9 mouse cellular contexts compared by ENCODE assay signal in the genomic region with DNA sequence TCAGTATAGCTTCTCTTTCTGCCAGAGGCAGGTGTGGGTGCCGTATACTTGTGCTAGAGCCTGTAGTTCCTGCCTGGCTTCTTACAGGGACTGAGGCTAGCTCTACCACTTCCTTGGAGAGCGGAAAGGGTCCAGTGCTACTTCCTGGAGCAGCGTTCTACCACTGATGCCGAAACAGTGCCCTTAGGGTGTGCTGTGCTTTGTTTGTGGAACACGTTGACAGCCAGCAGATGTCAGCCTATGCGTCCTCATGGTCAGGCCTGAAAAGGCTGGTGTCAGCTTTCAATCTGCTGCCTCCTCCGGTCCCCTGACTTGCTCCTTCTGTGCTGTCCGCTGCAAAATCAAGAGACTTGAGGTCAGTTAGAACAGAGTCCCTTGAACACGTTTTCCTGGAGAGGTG. TPM values are rescaled to one million over a fixed set of nuclear protein-coding genes. Genes with fewer than 3 reads are reported as not detected.
DNase-seq lines count a peak whose midpoint lies in the region; ATAC-seq and TF ChIP-seq lines count a peak whose summit lies in the region.
"Had no signal": no experiment of that assay in that cellular context is flagged by ENCODE, and none has a peak within 500 bp of the region (broad histone marks: within the 10 kb centered on the region; RNA-seq: fewer than 3 reads in every experiment).

No protein-coding gene starts in this region.

- TF ChIP-seq EP300 in lung, postnatal 0 days (IDR thresholded peaks at IDR 0.05): no peak

- peak overlapping the region; percentile 17; the same call in 1 of the 2 replicates for H3K9ac ChIP-seq in embryonic facial prominence, embryonic 13.5 days
- no peak overlapping the region for H3K9ac ChIP-seq in hindbrain, embryonic 11.5 days (ENCODE audit: low read depth, low read length)
- H3K9ac ChIP-seq in lung, postnatal 0 days (replicated peaks; ENCODE audit: low read depth): no peak overlapping the region
- H3K9ac ChIP-seq in stomach, embryonic 15.5 days: no peak overlapping the region

- no peak for ATAC-seq in embryonic facial prominence, embryonic 13.5 days (ENCODE audit: insufficient number of reproducible peaks, insufficient read depth, low FRiP score, low TSS enrichment, low read depth)
- ATAC-seq in hindbrain, embryonic 11.5 days (ENCODE audit: low FRiP score): peak; percentile 55
- peak; percentile 61 for ATAC-seq in lung, postnatal 0 days
- peak; percentile 5; the same call in 1 of the 2 replicates for ATAC-seq in stomach, embryonic 15.5 days (ENCODE audit: insufficient read depth, low FRiP score, low read depth)
- ATAC-seq in inflammation-experienced regulatory T-cells, adult 6 months: no peak

- DNase-seq in kidney, adult 9 months: peak; percentile 38
- no peak for DNase-seq in kidney, adult 8-10 months
- peak; percentile 55 for DNase-seq in hindbrain, embryonic 11.5 days (ENCODE audit: low spot score)
- DNase-seq in lung, postnatal 0 days (ENCODE audit: low spot score): peak; percentile 77
- no peak for DNase-seq in testis, postnatal 10 days (ENCODE audit: low spot score)

- 13% methylated on average over 9 of the region's 9 CpGs for WGBS in embryonic facial prominence, embryonic 13.5 days
- 27% methylated on average over 9 of the region's 9 CpGs for WGBS in hindbrain, embryonic 11.5 days
- WGBS in lung, postnatal 0 days: 23% methylated on average over 9 of the region's 9 CpGs
- WGBS in stomach, embryonic 15.5 days: 36% methylated on average over 9 of the region's 9 CpGs

- H3K27ac ChIP-seq in embryonic facial prominence, embryonic 13.5 days: peak overlapping the region; percentile 60; the same call in 1 of the 2 replicates
- no peak overlapping the region for H3K27ac ChIP-seq in hindbrain, embryonic 11.5 days (ENCODE audit: low read depth, low read length)
- peak overlapping the region; percentile 73; the same call in 1 of the 2 replicates for H3K27ac ChIP-seq in lung, postnatal 0 days (ENCODE audit: low read length)
- H3K27ac ChIP-seq in stomach, embryonic 15.5 days: no peak overlapping the region

- H3K36me3 ChIP-seq in embryonic facial prominence, embryonic 13.5 days: peaks cover 41% of the 10 kb centered on the region
- H3K36me3 ChIP-seq in hindbrain, embryonic 11.5 days (ENCODE audit: control insufficient read depth, insufficient read depth, low read length): no peaks in the 10 kb centered on the region
- H3K36me3 ChIP-seq in lung, postnatal 0 days (ENCODE audit: insufficient read depth, low read length): peaks cover 20% of the 10 kb centered on the region; the same call in 1 of the 2 replicates
- peaks cover 11% of the 10 kb centered on the region for H3K36me3 ChIP-seq in stomach, embryonic 15.5 days
- H3K36me3 ChIP-seq: G1E had no signal

- no peaks in the 10 kb centered on the region for H3K27me3 ChIP-seq in embryonic facial prominence, embryonic 13.5 days
- no peaks in the 10 kb centered on the region for H3K27me3 ChIP-seq in hindbrain, embryonic 11.5 days (ENCODE audit: control insufficient read depth, insufficient read depth, low read length)
- H3K27me3 ChIP-seq in lung, postnatal 0 days (replicated peaks; ENCODE audit: insufficient read depth, low read length): no peaks in the 10 kb centered on the region
- H3K27me3 ChIP-seq in stomach, embryonic 15.5 days (replicated peaks): no peaks in the 10 kb centered on the region

- H3K4me2 ChIP-seq in embryonic facial prominence, embryonic 13.5 days: no peak overlapping the region
- H3K4me2 ChIP-seq in hindbrain, embryonic 11.5 days (replicated peaks; ENCODE audit: low read depth, low read length): no peak overlapping the region
- H3K4me2 ChIP-seq in lung, postnatal 0 days (replicated peaks; ENCODE audit: low read depth, low read length): no peak overlapping the region
- H3K4me2 ChIP-seq in stomach, embryonic 15.5 days: no peak overlapping the region

- peak; percentile 69 for TF ChIP-seq CTCF in lung, postnatal 0 days (IDR thresholded peaks at IDR 0.05)

- peaks cover 39% of the 10 kb centered on the region for H3K4me1 ChIP-seq in embryonic facial prominence, embryonic 13.5 days
- H3K4me1 ChIP-seq in hindbrain, embryonic 11.5 days (replicated peaks; ENCODE audit: control insufficient read depth, insufficient read depth, low read length): peaks cover 7% of the 10 kb centered on the region; the same call in 1 of the 2 replicates
- peaks cover 9% of the 10 kb centered on the region; the same call in 1 of the 2 replicates for H3K4me1 ChIP-seq in lung, postnatal 0 days (ENCODE audit: insufficient read depth, low read depth, low read length)
- H3K4me1 ChIP-seq in stomach, embryonic 15.5 days: peaks cover 20% of the 10 kb centered on the region

- no peak overlapping the region for H3K4me3 ChIP-seq in embryonic facial prominence, embryonic 13.5 days
- no peak overlapping the region for H3K4me3 ChIP-seq in hindbrain, embryonic 11.5 days (ENCODE audit: low read depth, low read length)
- H3K4me3 ChIP-seq in lung, postnatal 0 days (ENCODE audit: low read depth, low read length): no peak overlapping the region
- H3K4me3 ChIP-seq in stomach, embryonic 15.5 days (replicated peaks): no peak overlapping the region

- H3K9me3 ChIP-seq in embryonic facial prominence, embryonic 13.5 days: no peaks in the 10 kb centered on the region
- H3K9me3 ChIP-seq in hindbrain, embryonic 11.5 days (ENCODE audit: control insufficient read depth, low read length): no peaks in the 10 kb centered on the region
- H3K9me3 ChIP-seq in lung, postnatal 0 days (ENCODE audit: low read length): no peaks in the 10 kb centered on the region
- no peaks in the 10 kb centered on the region for H3K9me3 ChIP-seq in stomach, embryonic 15.5 days
- H3K9me3 ChIP-seq: G1E had no signal

RNA-seq across cellular contexts. Expression of a gene that starts 52.2 kb away (rescaled TPM):
- polyA plus RNA-seq in embryonic facial prominence, embryonic 13.5 days (2015; fragmentation: Nextera tagmentation; extraction: Ambion mirVana): 44.1 and 45.8 TPM in 2 replicates
- polyA plus RNA-seq in hindbrain, embryonic 11.5 days (2014; fragmentation: Nextera tagmentation; extraction: Ambion mirVana): 20.0 and 21.9 TPM in 2 replicates
- polyA plus RNA-seq in lung, postnatal 0 days (2015; fragmentation: Nextera tagmentation; extraction: Ambion mirVana): 42.3 and 44.6 TPM in 2 replicates
- 30.0 and 30.6 TPM in 2 replicates for polyA plus RNA-seq in stomach, embryonic 15.5 days (2015; fragmentation: Nextera tagmentation; extraction: Ambion mirVana)
- 1 to 10 TPM; 4.7 to 6.4 (median 6.3) TPM for polyA plus RNA-seq in inflammation-experienced regulatory T-cells, adult 6 months (2017; shearing (Covaris generic))

Comparison
In these comparisons a context has a peak if more than half of its experiments do, and no peak if none do; other contexts are left out.
1. DNase-seq: peak in kidney, adult 9 months (single experiment), hindbrain, embryonic 11.5 days (single experiment) and lung, postnatal 0 days (single experiment); none in kidney, adult 8-10 months (0 of 2) and testis, postnatal 10 days (single experiment).
2. ATAC-seq: peak in hindbrain, embryonic 11.5 days (single experiment), lung, postnatal 0 days (single experiment) and stomach, embryonic 15.5 days (single experiment); none in embryonic facial prominence, embryonic 13.5 days (single experiment) and inflammation-experienced regulatory T-cells, adult 6 months (single experiment).
3. H3K27ac ChIP-seq: peak in embryonic facial prominence, embryonic 13.5 days (single experiment) and lung, postnatal 0 days (single experiment); none in hindbrain, embryonic 11.5 days (single experiment) and stomach, embryonic 15.5 days (single experiment).